Mouse (Mus musculus) embryonic facial prominence, embryonic 14.5 days (tissue): Measurements from ENCODE around the gene Tyw5. TPM values are rescaled to one million over a fixed set of nuclear protein-coding genes. Genes with fewer than 3 reads are reported as not detected.

Source experiments
- ATAC-seq: fragments of 200-750 bp; cut with Nextera tagmentation; 2 replicates; pipeline ENCODE4 v1.8.0; 2017; ENCODE audit warnings: low read depth, moderate number of reproducible peaks, moderate TSS enrichment
- DNase-seq: peaks from one replicate; pipeline ENCODE4 v3.0.0-alpha.2; 2015; ENCODE audit warnings: low spot score
- H3K27ac ChIP-seq: fragments of 300-500 bp; sonication (generic); replicated peaks from 2 replicates; pipeline ENCODE4 v1.5.1; 2014; ENCODE audit warnings: low read depth, mild to moderate bottlenecking, low read length, moderate library complexity
- H3K27me3 ChIP-seq: fragments of 300-500 bp; sonication (generic); replicated peaks from 2 replicates; pipeline ENCODE4 v1.6.1; 2014; ENCODE audit warnings: low read length; ENCODE audit not compliant: control insufficient read depth, insufficient read depth
- H3K36me3 ChIP-seq: fragments of 300-500 bp; sonication (generic); 2 replicates; pipeline ENCODE4 v1.6.1; 2014; ENCODE audit warnings: low read length, mixed read lengths; ENCODE audit not compliant: control insufficient read depth, insufficient read depth
- H3K4me1 ChIP-seq: fragments of 300-500 bp; sonication (generic); 2 replicates; pipeline ENCODE4 v1.6.1; 2014; ENCODE audit warnings: antibody characterized with exemption, low read length; ENCODE audit not compliant: control insufficient read depth, insufficient read depth
- H3K4me2 ChIP-seq: fragments of 300-500 bp; sonication (generic); 2 replicates; pipeline ENCODE4 v1.6.1; 2014; ENCODE audit warnings: low read depth, mild to moderate bottlenecking, low read length, moderate library complexity, mixed read lengths
- H3K4me3 ChIP-seq: fragments of 300-500 bp; sonication (generic); 2 replicates; pipeline ENCODE4 v1.5.1; 2014; ENCODE audit warnings: low read depth, mild to moderate bottlenecking, low read length
- H3K9ac ChIP-seq: fragments of 300-500 bp; sonication (generic); 2 replicates; pipeline ENCODE4 v1.6.1; 2014; ENCODE audit warnings: low read depth, mild to moderate bottlenecking, low read length, moderate library complexity, mixed read lengths
- H3K9me3 ChIP-seq: fragments of 300-500 bp; sonication (generic); 2 replicates; pipeline ENCODE4 v1.6.1; 2016; ENCODE audit warnings: low read length; ENCODE audit not compliant: control insufficient read depth
- WGBS: fragments of 180-500 bp; shearing (Covaris S2); extraction: QIAGEN DNeasy Blood & Tissue Kit; methylation state at CpG from one replicate; pipeline ENCODE4 v1.1.7; 2014; 5-methylcytosine and 5-hydroxymethylcytosine counted together
- polyA plus RNA-seq: library from polyadenylated mRNA; unstranded; fragments of >200 nt; fragmentation: Nextera tagmentation; extraction: Ambion mirVana; gene quantifications from 2 replicates; pipeline ENCODE4 v1.2.1, GENCODE M21; 2014

Gene Tyw5
- polyA plus RNA-seq, 1 experiment from 2014 or later, result 21.7 TPM

DNA sequence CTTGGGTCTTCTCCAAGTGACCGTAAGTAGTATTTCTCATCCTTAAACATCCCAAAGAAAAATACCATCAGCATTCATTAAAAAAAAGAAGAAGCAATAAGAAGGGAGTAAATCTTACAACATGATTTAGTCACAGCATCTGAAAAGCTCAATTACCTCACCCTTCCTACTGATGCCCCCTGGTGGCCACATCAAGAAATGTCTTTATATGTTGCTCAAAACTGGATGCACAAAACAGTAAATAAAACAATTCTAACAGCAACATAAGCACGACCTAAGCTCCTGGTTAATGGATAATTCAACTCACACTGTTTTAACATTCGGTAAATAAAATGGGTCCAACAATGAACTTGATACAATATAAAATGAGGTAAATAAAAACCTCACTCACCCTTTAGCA lies 12.8 kb downstream of the Tyw5 start:
- DNase-seq, result peak; percentile 49
- Histone ChIP-seq H3K36me3 (peaks cover 68% of the 10 kb centered on the region), H3K4me3 (no peak overlapping the region)

DNA sequence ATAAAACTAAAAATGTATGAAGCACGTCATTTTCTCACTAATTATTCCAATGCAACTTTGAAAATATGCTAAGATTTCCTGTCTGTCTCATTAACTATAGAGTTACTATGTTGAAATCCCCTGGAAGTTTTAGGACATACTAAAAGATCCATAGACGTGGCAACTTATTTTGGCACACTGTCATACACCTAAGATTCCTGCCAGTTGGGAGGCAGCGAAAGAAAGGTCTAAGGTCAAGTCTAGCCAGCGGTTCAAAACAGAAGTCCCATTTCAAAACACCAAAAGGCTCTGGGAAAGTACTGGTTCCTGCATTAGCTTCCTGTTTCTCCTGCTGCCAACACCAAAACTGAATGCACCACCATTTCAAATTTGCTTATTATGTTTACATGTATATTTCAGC lies 14.5 kb downstream of the Tyw5 start:
- H3K4me1 ChIP-seq, result no peaks in the 10 kb centered on the region
- 80% methylated on average over 4 of the region's 4 CpGs for WGBS
- no peak for ATAC-seq
- H3K36me3 ChIP-seq, result peaks cover 68% of the 10 kb centered on the region
- no peak for DNase-seq
- no peak overlapping the region for H3K4me2 ChIP-seq
- H3K27me3 ChIP-seq, result no peaks in the 10 kb centered on the region
- no peak overlapping the region for H3K4me3 ChIP-seq
- H3K9ac ChIP-seq, result no peak overlapping the region
- H3K27ac ChIP-seq, result no peak overlapping the region
- H3K9me3 ChIP-seq, result no peaks in the 10 kb centered on the region

More for the DNA sequence above, 12.8 kb downstream of the Tyw5 start:
- no peak for ATAC-seq
- no peaks in the 10 kb centered on the region for H3K27me3 ChIP-seq
- H3K9me3 ChIP-seq, result no peaks in the 10 kb centered on the region
- H3K9ac ChIP-seq, result no peak overlapping the region
- 63% methylated on average over 3 of the region's 3 CpGs for WGBS
- H3K4me2 ChIP-seq, result no peak overlapping the region
- no peak overlapping the region for H3K27ac ChIP-seq
- H3K4me1 ChIP-seq, result no peaks in the 10 kb centered on the region

DNA sequence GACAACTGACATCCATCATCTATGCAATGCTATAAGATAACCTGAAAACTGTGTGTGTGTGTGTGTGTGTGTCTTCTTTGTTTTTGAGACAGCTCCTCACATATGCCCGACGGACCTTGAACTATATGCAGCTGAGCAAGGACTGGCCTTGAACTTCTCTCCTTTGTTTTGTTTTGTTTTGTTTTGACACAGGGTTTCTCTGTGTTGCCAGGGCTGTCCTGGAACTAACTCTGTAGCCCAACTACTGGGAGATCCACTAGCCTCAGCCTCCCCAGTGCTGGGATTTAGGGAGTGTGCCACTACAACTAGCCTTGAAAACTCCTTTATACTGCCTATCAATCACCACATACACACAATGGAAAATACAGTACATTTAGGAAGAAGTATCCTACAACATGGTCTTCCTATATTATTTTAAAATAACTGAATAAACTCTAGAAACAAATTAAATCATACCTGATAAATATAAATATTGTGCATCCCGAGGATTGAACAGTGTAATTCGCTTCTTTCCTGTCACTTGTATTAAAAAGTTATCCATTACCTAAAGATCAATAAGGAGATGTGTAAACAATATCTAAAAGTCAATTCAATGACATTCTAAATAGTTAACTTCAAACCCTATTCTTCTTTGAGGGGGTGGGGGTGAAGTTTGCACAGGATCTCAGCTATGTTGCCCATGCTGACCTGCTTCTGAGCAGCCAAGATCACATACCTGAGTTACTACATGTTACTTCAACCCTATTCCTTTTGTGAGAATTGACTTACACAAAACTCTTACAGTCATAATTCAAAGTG lies 15.7 kb downstream of the Tyw5 start:
- 91% methylated on average over 4 of the region's 4 CpGs for WGBS
- H3K4me2 ChIP-seq, result no peak overlapping the region
- H3K9me3 ChIP-seq, result no peaks in the 10 kb centered on the region
- H3K27me3 ChIP-seq, result no peaks in the 10 kb centered on the region
- H3K4me1 ChIP-seq, result no peaks in the 10 kb centered on the region
- H3K4me3 ChIP-seq, result no peak overlapping the region
- no peak for ATAC-seq
- H3K27ac ChIP-seq, result no peak overlapping the region
- no peak for DNase-seq
- H3K9ac ChIP-seq, result no peak overlapping the region
- H3K36me3 ChIP-seq, result peaks cover 57% of the 10 kb centered on the region

DNA sequence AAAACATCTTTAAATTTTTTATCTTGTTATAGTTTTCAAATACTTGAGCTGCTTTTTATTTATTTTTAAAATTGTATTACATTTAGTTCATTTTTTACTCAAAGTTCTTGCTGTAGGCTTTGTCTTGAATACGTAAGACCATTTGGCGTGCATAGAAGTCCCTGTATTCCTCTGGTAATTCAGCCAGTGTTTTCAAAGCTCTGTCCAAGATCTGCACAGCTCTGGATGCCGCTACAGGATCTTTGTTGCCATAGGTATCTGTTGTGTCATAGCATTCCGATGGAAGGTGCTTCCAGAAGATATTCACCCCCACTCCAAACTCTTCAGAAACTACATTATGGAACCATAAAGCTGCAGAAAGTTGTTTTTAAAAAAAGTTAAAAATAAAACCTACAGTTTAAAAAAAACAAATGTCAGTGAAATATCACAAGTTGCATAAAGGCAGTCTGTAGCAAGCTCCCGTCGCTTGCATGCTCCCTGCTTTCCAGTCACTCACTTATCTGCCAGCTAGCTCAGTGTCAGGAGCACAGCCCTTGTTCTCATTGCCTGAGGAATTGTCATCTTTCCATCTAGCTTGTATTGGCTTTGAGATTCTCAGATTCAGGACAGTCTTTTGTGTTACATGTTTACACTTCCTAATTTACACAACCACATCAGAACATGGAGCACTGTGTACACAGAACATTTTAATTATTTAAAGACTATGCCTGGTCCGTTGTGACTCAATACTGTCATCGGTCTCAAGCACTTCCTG lies 18.3 kb downstream of the Tyw5 start:
- 87% methylated on average over 8 of the region's 8 CpGs for WGBS

DNA sequence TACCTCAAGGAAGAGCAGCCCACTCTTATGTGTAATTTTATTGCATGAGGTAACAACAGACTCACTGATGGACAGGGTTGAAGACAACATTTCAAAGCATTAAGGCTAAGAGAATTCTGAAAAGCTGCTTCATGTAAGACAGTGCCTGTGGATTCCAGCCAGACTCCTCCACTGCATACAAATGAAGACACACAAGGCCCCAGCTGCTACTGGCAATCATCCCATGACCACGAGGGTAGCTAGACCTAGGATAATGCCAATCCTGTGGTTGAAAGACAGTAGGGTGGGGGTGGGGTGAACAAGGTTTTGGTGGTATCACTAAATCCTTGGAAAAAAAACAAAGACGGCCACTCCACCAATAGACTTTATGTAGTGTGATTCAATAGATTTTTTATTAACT lies 19.0 kb downstream of the Tyw5 start:
- WGBS, result 66% methylated on average over 2 of the region's 2 CpGs
- no peak overlapping the region for H3K4me2 ChIP-seq
- peak; percentile 67 for DNase-seq

More for the DNA sequence above, 18.3 kb downstream of the Tyw5 start:
- H3K4me3 ChIP-seq, result no peak overlapping the region
- no peaks in the 10 kb centered on the region for H3K9me3 ChIP-seq
- H3K4me1 ChIP-seq, result no peaks in the 10 kb centered on the region
- ATAC-seq (no peak), DNase-seq (no peak)
- H3K36me3 ChIP-seq, result peaks cover 45% of the 10 kb centered on the region
- H3K4me2 ChIP-seq, result no peak overlapping the region
- no peak overlapping the region for H3K27ac ChIP-seq
- H3K27me3 ChIP-seq, result no peaks in the 10 kb centered on the region
- no peak overlapping the region for H3K9ac ChIP-seq

DNA sequence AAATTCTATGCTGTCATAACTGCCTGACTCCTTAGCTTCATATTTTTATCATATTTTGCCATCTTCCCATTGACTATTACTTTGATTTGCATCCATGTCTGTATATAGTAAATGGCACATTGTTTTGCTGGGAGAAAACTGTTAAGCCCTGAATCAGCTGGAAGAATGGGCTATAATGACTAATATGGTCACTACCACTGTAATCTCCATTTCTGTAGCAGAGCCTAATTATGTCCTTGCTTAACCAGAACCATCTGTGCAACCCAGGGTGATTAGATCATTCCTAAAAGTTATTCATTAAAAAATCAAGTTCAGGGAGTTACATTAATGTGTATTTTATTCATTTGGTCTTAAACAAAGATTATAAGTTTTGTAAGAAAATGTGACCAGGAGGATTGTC lies 20.4 kb downstream of the Tyw5 start:
- Histone ChIP-seq H3K4me3 (no peak overlapping the region), H3K4me2 (no peak overlapping the region), H3K27ac (no peak overlapping the region), H3K36me3 (peaks cover 26% of the 10 kb centered on the region; the same call in 1 of the 2 replicates), H3K9ac (no peak overlapping the region), H3K4me1 (no peaks in the 10 kb centered on the region), H3K9me3 (no peaks in the 10 kb centered on the region), H3K27me3 (no peaks in the 10 kb centered on the region)
- DNase-seq, result no peak
- ATAC-seq, result no peak

More for the DNA sequence above, 19.0 kb downstream of the Tyw5 start:
- Histone ChIP-seq H3K4me3 (no peak overlapping the region), H3K27ac (no peak overlapping the region), H3K27me3 (no peaks in the 10 kb centered on the region), H3K4me1 (no peaks in the 10 kb centered on the region), H3K9me3 (no peaks in the 10 kb centered on the region), H3K36me3 (peaks cover 38% of the 10 kb centered on the region), H3K9ac (no peak overlapping the region)
- no peak for ATAC-seq

DNA sequence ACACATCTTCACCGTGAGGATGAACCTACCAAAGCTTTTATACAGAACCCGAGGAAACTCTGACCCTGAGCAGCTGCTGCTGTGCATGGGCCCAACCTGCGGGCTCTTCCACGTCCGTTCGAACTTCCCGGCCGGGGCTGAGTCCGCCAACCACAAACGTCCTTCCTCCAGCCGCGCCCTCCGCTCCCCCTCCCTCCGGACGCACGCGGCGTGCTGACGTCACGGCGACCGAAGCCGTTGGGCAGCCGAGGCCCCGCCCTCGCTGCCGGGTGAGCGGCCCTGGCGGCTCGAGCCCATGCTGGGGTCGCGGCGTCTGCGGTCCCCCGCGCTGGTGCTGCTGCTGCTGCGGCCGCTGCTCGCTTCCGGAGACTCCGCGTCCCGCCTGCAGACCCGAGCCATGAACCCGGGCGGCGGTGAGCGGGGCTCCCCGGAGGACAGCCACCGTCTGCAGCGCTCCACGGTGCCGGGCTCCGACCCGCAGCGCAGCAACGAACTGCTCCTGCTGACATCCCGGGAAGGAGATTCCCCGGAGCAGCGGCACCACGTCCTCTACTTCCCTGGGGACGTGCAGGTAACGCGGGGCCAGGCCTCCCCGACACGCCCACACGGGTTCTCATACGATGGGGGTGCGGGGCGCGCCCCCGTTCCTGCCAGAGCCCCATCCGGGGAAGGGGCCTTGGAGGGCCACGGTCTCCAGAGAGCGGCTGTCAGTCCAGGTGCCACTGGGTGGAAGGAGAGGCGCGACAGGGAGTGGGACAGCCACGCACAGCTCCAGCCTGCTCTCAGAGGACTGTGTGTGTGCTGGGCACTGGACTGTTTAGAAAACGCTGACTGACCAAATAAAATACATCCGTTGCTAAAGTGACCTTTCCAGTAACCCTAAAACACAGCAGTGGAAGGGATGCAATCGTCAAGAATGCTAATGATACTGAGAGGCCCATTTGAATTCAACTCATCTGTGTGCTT lies 29.2 kb downstream of the Tyw5 start, which contains the start of gene 1700066M21Rik:
TSS of gene 1700066M21Rik (plus strand) at position 245 of the 966 bp plus-strand sequence.
- no peaks in the 10 kb centered on the region for H3K9me3 ChIP-seq
- no peaks in the 10 kb centered on the region for H3K27me3 ChIP-seq
- H3K36me3 ChIP-seq, result no peaks in the 10 kb centered on the region
- DNase-seq (peak; percentile 95), ATAC-seq (peak; percentile 98)
- peak within 1 kb of the TSS; percentile 75 for H3K27ac ChIP-seq
- peak within 1 kb of the TSS; percentile 90 for H3K4me3 ChIP-seq
- H3K4me1 ChIP-seq, result peaks cover 6% of the 10 kb centered on the region; the same call in 1 of the 2 replicates
- under 1% methylated on average over 48 of the region's 81 CpGs for WGBS
- peak within 1 kb of the TSS; percentile 95 for H3K4me2 ChIP-seq
- H3K9ac ChIP-seq, result peak within 1 kb of the TSS; percentile 89

DNA sequence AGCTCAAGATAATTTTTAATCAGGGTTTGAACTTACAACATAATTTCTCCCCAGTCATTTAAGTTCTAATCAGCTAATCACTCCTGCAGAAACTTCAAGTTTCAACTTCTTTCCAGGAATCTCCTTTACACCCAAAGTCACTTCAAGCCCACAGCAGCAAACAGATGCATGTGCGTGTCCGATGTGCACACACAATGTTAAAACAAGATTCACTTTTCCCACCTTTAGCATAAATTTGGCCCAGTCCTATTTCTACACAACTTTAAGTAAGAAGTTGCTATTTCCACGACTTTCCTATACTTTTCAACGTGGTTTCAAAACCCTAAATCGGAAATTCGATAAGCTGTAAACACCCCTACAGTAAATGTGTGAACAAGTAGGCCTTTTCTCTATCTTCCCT lies 30.1 kb downstream of the Tyw5 start:
- no peak for ATAC-seq
- H3K9me3 ChIP-seq, result no peaks in the 10 kb centered on the region
- H3K9ac ChIP-seq, result no peak overlapping the region; the same call in 1 of the 2 replicates
- H3K4me2 ChIP-seq, result peak overlapping the region; percentile 95
- H3K4me3 ChIP-seq, result peak overlapping the region; percentile 90
- no peak overlapping the region for H3K27ac ChIP-seq
- no peaks in the 10 kb centered on the region for H3K36me3 ChIP-seq
- DNase-seq, result no peak
- WGBS, result 62% methylated on average over 6 of the region's 6 CpGs
- no peaks in the 10 kb centered on the region for H3K27me3 ChIP-seq
- peaks cover 6% of the 10 kb centered on the region; the same call in 1 of the 2 replicates for H3K4me1 ChIP-seq
